Mouse (Mus musculus) adrenal gland, postnatal 14 days (tissue): ENCODE results near the gene Fam171a2. TPM values are rescaled to one million over a fixed set of nuclear protein-coding genes. Genes with fewer than 3 reads are reported as not detected.
"Not testable (repeated sequence)": the region's sequence is repeated elsewhere in the genome, so short reads cannot be mapped to it uniquely, and the experiment has no call there.

Source experiments
- DNase-seq: peaks from one replicate; pipeline ENCODE4 v3.0.0; 2021; ENCODE audit warnings: mixed read lengths
- total RNA-seq: library from RNA; stranded (reverse); gene quantifications from 2 replicates; pipeline ENCODE4 v1.2.3, GENCODE M21; 2021

Fam171a2 gene
- total RNA-seq, 1 experiment from 2014 or later = 8.2 TPM

GRCm38 (mm10) chr11:102434816-102435705 lies 12.4 kb downstream of the Fam171a2 start:
- peak; percentile 9 for DNase-seq

- peak; percentile 94 for DNase-seq
These were observed 13.1 kb downstream of the Fam171a2 start for GRCm38 (mm10) chr11:102434406-102434805.

- DNase-seq = peak; percentile 20
These were observed 13.6 kb downstream of the Fam171a2 start for GRCm38 (mm10) chr11:102433866-102434265.

- DNase-seq = peak; percentile 91
These were observed 14.6 kb downstream of the Fam171a2 start for GRCm38 (mm10) chr11:102432896-102433295.

DNA sequence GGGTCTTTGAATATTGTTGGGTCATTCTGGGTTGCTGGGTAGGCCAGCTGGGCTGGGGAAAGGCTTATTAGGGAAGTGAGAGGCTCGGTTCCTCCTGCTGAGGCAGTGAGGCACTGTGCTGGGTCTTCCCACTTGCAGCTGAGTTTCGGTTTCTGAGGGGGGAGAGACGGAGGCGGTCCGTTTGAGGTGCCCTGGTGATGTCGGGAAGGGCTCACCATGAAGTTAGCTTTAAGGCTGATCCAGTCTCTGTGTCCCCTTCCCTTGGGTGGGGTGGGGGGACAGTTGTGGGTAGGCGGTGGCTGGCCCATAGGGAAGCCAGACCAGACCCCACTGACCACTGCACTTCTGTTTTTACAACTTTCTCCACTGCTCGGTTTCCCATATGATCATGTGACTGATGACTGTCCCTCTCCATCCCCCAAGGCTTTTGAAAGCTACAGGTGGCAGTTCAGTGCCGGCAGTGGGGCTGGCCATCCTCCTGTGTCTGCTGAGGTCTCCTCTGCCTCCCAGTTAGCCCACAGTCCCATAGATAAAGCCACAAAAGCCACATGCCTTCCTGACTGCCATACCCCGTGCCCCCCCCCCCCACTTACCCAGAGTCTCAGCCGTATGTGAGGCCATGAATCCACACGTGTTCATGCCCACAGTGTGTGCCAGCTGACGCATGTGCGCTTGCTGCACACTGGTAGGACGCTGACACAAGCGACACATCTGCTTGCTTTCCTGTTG lies 15.2 kb downstream of the Fam171a2 start:
- peak; percentile 32 for DNase-seq

DNA sequence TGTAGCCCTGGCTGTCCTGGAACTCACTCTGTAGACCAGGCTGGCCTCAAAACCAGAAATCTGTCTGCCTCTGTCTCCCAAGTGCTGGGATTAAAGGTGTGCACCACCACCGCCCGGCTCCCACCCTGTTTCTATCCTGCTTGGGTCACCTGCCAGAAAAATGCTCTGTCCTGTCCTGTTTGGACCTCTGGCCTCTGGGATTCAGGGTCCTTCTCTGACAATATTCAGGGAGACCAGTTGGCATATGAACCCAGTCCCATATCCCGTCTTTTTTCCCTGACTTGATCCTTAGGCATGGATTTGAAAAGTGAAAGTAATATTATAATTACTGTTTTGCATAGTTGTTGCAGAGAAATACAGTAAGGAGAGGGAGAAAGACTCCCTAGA lies 15.8 kb downstream of the Fam171a2 start:
- no peak for DNase-seq

DNA sequence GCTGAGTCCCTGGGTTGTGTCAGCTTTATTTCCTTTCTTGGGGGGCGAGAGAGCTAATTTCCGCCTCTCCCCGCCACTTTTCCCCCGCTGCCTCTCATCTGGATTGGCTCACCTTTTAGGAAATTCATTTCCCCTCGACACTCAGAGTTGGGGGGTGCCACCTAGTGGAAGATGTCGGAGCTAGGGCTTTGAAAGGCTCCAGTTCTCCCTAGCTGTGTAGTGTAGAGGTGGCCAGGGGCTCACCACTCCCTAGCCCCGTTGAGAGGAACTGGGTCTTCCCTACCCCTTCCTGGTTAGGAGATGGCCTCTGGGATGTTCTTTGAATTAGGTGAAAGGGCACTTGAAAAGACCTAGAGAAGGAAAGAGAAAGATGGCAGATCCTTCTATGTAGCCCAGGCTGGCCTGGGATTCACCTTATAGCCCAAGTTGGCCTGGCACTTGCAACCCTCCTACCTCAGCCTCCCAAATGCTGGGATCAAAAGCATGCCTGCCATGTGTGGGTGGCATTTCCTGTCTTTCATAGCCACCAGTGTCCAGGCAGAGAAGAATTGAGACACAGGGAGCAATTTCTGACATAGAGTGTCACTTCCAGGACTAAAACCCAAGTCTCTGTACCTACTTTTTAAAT lies 16.4 kb downstream of the Fam171a2 start:
- DNase-seq = peak; percentile 88

DNA sequence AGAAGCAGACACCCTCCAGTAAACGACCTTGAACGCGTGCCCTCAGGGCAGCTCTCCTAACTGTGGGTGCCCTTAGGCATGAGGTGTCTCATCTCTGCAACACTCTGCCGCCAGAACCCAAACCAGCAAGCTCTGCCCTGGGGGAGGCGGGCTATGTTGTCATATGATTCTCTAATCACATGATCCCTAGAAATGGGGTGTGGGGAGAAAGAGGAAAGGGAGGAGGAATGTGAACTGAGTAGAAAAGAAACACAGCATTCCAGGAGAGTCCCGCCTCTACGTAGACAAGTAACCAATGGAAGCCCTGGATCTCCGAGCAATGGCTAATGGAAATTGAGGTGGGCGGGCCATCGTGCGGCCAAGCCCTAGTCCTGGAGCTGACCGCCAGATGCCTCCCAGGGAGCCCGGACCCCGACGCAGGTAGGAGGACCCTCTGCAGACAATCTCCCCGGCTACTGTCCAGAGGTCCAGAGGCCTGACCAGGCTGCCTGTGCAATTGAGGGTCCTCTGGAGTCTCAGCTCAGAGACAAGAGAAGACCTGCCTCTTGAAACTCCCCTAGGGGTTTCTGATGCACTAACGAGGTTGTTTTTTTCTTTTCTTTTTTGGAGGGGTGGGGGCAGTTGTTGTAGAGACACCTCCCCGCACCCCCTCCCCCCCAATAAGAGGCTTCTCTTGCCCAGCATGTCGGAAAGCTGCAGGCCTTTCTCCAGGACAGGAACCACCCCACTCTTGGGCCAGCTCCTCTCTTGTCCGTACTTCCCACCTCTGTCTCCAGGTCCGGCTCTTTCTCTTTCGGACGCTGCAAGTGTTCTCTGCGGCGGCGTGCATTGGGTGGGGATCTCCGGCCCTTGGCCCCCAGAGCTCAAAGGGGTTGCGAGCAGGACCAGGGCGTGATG lies 17.1 kb downstream of the Fam171a2 start, which contains the start of gene Grn:
Gene Grn, plus strand, starts transcription at position 195 of the 897 bp plus-strand sequence.
- peak; percentile 93 for DNase-seq

GRCm38 (mm10) chr11:102429551-102429950 lies 17.9 kb downstream of the Fam171a2 start:
- no peak for DNase-seq

- no peak for DNase-seq
These were observed 18.4 kb downstream of the Fam171a2 start for GRCm38 (mm10) chr11:102428981-102429540.

GRCm38 (mm10) chr11:102425555-102426316 lies 21.7 kb downstream of the Fam171a2 start:
- no peak for DNase-seq

DNA sequence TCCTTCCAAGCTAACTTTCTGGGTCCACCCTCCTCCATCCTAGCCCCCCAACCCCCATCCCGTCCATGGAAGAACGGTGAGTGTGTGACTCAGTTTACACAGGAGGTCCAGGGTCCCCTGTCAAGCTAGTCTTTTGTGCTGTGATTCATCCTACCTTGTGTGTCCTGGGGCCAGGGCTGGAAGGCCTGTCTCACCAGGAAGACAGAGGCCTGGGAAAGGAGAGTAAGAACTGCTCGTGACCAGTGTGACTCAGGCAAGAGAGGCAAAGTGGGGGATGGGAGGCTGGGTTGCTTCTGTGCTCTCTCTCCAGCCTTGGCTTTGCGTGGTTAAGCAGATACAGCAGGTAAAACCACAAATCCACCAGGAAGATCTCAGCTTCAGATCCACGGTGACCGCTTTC lies 22.8 kb downstream of the Fam171a2 start:
- peak; percentile 72 for DNase-seq

DNA sequence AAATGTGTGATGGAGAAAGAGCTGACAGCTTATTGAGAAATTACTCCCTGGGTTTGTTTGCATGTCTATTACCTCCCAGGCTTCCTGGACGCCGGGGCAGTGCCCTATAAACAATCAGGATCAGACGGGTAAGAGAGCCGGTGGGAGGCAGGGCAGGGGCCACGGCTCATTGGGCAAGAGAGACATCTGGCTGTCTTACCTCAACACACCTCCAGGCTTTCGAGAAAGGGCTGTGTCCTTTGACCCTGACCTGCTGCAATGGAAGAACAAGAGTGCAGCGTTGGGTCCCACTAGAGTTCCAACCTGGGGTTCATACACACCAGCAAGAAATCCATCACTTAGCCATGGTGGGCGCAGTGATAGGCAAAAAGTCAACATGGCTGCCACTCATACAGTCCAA lies 25.9 kb downstream of the Fam171a2 start:
- DNase-seq = no peak

DNA sequence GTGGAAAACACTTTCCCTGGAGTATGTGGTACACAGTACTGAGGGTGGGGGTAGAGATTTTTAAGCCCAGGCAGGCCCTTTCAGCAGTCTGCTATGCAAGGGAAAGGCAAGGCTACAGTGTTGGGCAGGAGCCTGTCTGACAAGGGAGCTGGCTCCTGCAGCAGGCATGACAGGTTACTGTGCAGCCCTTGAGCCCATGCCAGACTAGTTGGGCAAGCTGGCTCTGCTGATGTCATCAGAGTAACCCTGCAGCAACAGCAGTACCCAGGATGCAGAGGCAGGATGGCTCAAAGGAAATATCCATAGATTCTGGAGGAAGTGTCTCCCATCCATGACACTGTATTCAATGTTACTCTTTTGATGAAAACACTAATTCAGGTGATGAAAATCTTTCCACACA lies 28.6 kb downstream of the Fam171a2 start:
- peak; percentile 88 for DNase-seq

- DNase-seq = no peak
These were observed 30.3 kb downstream of the Fam171a2 start for GRCm38 (mm10) chr11:102417160-102417559.

DNA sequence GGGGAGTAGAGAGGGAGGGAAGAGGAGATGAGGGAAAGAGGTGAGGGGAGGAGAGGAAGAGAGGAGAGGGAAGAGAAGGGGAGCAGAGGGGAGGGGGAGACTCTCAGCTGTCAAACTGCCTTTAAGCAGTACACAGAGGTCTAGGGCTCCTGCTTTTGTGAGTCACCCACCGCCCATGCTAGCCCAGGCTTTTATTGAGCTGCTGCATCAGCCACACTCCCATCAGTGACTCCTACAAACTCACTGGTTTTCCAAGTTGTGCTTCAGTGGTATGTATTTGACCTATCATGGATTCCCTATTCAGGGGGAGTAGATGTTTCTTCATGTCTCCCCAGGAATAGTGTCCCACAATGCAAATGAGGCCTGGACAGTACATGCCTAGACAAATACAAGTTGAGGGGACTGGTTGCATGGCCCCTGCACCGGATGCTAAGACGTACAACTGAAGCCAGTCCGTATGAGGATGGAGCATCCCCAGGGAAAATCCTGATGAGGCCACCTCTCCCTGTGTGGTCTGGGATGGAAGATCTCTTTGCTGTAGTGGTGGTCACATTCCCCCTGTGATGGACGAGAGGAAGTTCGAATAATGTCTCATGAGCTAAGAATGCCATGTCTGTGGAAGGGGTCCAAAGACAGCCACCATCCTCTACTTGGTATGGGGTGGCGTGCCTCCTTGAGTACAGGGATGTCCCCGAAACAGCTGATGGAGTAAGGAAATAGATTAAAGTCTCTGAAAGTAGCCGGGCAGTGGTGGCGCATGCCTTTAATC lies 32.3 kb downstream of the Fam171a2 start:
- no peak for DNase-seq

DNA sequence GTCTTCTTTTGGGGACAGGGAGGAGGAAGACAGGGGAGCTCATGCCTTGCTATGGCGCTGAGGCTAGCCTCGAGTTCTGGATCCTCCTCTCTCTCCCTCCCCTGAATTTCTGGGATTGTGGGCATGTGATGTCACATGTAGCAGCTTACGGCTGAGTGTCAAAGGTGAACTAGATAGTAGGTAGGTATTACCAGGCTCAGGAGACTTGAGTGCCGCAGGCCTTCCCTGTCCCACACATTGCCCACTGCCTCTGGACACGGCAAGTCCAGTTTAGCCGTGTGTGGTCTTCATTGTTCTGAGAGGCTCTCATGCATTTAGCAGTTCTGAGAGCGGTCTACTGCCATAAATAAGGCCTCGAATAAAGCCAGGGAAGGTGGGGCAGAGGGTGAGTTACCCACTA lies 34.4 kb downstream of the Fam171a2 start:
- DNase-seq = no peak

DNA sequence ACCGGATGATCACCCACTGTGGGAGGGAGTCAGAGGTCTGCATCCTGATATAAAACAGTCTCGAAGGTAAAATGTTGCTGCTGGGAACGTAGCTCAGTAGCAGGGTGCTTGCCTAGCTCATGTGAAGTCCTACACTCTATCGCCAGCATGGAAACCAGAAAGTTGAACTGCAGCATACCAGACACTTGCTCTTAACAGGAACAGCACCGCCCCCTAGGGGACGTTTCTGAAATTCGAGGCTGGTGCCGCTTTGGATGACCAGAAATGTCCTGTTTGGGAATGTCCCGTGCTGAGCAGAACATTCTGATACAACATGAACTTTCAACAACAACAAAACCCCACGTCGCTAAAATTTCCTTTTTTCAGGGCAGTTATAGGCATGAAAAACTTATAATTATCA lies 35.8 kb downstream of the Fam171a2 start:
- DNase-seq = peak; percentile 96

DNA sequence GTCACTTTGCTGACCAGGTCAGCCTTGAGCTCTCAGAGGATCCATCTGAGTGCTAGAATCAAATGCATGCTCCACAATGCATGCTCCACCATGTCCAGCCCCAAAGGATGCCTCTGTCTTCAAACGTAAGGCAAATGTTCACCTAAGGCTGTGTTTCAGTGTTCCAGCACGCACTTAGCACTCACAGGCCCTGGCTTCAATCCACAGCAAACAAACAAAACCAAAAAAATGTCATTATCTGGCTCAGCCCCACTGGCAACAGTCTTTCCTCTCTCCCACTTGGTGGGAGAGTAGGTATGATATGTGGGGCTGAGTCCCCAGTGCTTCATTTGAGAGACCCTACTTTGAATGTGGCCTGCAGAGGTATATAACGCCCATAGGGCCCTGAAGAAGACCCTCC lies 36.4 kb downstream of the Fam171a2 start:
- no peak for DNase-seq

DNA sequence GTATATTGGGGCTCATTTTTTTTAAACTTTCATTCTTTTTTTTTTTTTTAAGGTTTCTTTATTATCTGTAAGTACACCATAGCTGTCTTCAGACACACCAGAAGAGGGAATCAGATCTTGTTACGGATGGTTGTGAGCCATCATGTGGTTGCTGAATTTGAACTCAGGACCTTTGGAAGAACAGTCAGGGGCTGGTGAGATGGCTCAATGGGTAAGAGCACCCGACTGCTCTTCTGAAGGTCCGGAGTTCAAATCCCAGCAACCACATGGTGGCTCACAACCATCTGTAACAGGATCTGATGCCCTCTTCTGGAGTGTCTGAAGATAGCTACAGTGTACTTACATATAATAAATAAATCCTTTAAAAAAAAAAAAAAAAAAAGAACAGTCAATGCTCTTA lies 37.1 kb downstream of the Fam171a2 start:
- not testable (repeated sequence) for DNase-seq
